In the genomic region with DNA sequence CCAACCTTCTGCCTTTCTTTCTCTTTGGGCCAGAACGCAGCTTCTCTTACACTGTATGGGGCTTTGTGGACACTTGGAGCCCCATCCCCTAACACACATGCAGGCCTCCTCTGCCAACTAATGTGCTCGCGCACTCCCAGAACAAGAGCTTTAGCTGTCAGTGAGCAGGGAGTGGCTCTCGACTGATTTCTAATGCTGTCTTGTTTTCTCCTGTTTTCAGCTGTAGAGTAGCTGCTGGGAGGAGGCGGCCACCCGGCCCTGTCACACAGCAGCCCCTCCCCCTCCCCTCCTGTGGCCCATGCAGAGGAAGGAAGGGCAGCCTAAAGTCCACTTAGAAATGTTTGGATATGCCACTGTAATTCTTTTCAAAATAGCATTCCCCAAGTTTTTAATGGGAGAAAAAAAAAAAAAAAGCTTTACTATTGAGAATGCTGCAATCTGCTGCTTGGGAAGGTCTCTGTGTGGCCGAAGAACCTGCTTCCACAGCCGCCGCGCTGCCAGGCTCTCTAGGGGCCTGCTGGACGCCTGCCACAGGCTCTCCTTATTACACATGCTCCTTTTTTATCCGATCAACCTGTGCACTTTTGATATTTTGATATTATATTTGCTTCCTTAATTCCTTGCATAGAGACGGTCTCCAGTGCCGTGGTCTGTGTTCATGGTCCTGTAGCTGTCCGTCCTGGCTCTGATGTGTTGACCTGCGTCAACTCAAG, we compare ENCODE assay signal across 19 mouse cellular contexts. TPM values are rescaled to one million over a fixed set of nuclear protein-coding genes. Genes with fewer than 3 reads are reported as not detected.
DNase-seq lines count a peak whose midpoint lies in the region; ATAC-seq and TF ChIP-seq lines count a peak whose summit lies in the region.
"Had no signal": no experiment of that assay in that cellular context is flagged by ENCODE, and none has a peak within 500 bp of the region (broad histone marks: within the 10 kb centered on the region; RNA-seq: fewer than 3 reads in every experiment).

No protein-coding gene starts in this region.

- intact Hi-C loops in gastrocnemius, adult 2 months (cut with DNase I), result no loop called here

- H3K4me3 ChIP-seq in gastrocnemius, adult 2 months, result no peak overlapping the region
- H3K4me3 ChIP-seq in kidney, postnatal 0 days (replicated peaks; ENCODE audit: low read depth, low read length), result no peak overlapping the region
- H3K4me3 ChIP-seq in lung, postnatal 0 days (ENCODE audit: low read depth, low read length), result no peak overlapping the region
- no peak overlapping the region for H3K4me3 ChIP-seq in stomach, postnatal 0 days (ENCODE audit: low read depth, low read length)
- H3K4me3 ChIP-seq: embryonic facial prominence, embryonic 13.5 days; midbrain, embryonic 12.5 days; neural tube, embryonic 15.5 days had no signal

- H3K27me3 ChIP-seq in kidney, postnatal 0 days (ENCODE audit: insufficient read depth, low read length), result no peaks in the 10 kb centered on the region
- no peaks in the 10 kb centered on the region for H3K27me3 ChIP-seq in lung, postnatal 0 days (replicated peaks; ENCODE audit: insufficient read depth, low read length)
- H3K27me3 ChIP-seq in stomach, postnatal 0 days (ENCODE audit: control insufficient read depth, insufficient read depth, low read length), result no peaks in the 10 kb centered on the region
- H3K27me3 ChIP-seq: embryonic facial prominence, embryonic 13.5 days; midbrain, embryonic 12.5 days; neural tube, embryonic 15.5 days had no signal

- no peak for TF ChIP-seq CTCF in gastrocnemius, adult 2 months (IDR thresholded peaks at IDR 0.05)
- TF ChIP-seq CTCF in kidney, postnatal 0 days (IDR thresholded peaks at IDR 0.05; ENCODE audit: low read depth), result no peak
- TF ChIP-seq CTCF in lung, postnatal 0 days (IDR thresholded peaks at IDR 0.05), result no peak
- TF ChIP-seq CTCF in stomach, postnatal 0 days (IDR thresholded peaks at IDR 0.05; ENCODE audit: low read depth), result no peak

- TF ChIP-seq EP300 in lung, postnatal 0 days (IDR thresholded peaks at IDR 0.05), result no peak
- TF ChIP-seq EP300 in stomach, postnatal 0 days (optimal IDR thresholded peaks at IDR 0.05), result no peak

- H3K4me2 ChIP-seq in kidney, postnatal 0 days (ENCODE audit: low read length), result no peak overlapping the region
- no peak overlapping the region for H3K4me2 ChIP-seq in lung, postnatal 0 days (replicated peaks; ENCODE audit: low read depth, low read length)
- no peak overlapping the region for H3K4me2 ChIP-seq in stomach, postnatal 0 days (replicated peaks; ENCODE audit: low read depth)
- H3K4me2 ChIP-seq: embryonic facial prominence, embryonic 13.5 days; midbrain, embryonic 12.5 days; neural tube, embryonic 15.5 days had no signal

- 70% methylated on average over 16 of the region's 16 CpGs for WGBS in kidney, postnatal 0 days
- 58% methylated on average over 16 of the region's 16 CpGs for WGBS in lung, postnatal 0 days
- 71% methylated on average over 16 of the region's 16 CpGs for WGBS in stomach, postnatal 0 days

- DNase-seq in gastrocnemius, adult 2 months, result peak; percentile 14
- no peak for DNase-seq in gastrocnemius, adult 18-20 months (ENCODE audit: low spot score)
- peak; percentile 44 for DNase-seq in kidney, postnatal 0 days (ENCODE audit: low spot score)
- DNase-seq in kidney, adult 18-20 months, result no peak
- peak; percentile 45 for DNase-seq in lung, postnatal 0 days (ENCODE audit: low spot score)
- DNase-seq in lung, postnatal 36 days, result no peak
- no peak for DNase-seq in stomach, postnatal 0 days (ENCODE audit: low spot score)
- no peak for DNase-seq in testis, postnatal 10 days (ENCODE audit: low spot score)
- DNase-seq: cerebellum, adult 9-10 months; heart, adult 18-20 months; heart, postnatal 36 days; left cerebral cortex, postnatal 4 days; thymus, postnatal 4 days had no signal

- no peak for ATAC-seq in kidney, postnatal 0 days (replicated peaks; ENCODE audit: low FRiP score, low read depth)
- ATAC-seq in lung, postnatal 0 days, result peak; percentile 32
- ATAC-seq in stomach, postnatal 0 days (ENCODE audit: low FRiP score, low TSS enrichment), result peak; percentile 28; the same call in 1 of the 2 replicates
- ATAC-seq: forebrain, embryonic 16.5 days; hindbrain, postnatal 0 days had no signal

- H3K9me3 ChIP-seq in kidney, postnatal 0 days (replicated peaks; ENCODE audit: low read length), result no peaks in the 10 kb centered on the region
- H3K9me3 ChIP-seq in lung, postnatal 0 days (ENCODE audit: low read length), result no peaks in the 10 kb centered on the region
- H3K9me3 ChIP-seq in stomach, postnatal 0 days (ENCODE audit: control insufficient read depth, low read length), result no peaks in the 10 kb centered on the region
- H3K9me3 ChIP-seq: embryonic facial prominence, embryonic 13.5 days; midbrain, embryonic 12.5 days; neural tube, embryonic 15.5 days had no signal

- H3K36me3 ChIP-seq in kidney, postnatal 0 days (ENCODE audit: insufficient read depth, low read length), result peaks cover 50% of the 10 kb centered on the region
- H3K36me3 ChIP-seq in lung, postnatal 0 days (ENCODE audit: insufficient read depth, low read length), result peaks cover 42% of the 10 kb centered on the region
- H3K36me3 ChIP-seq in stomach, postnatal 0 days (ENCODE audit: control insufficient read depth, insufficient read depth, low read length), result peaks cover 22% of the 10 kb centered on the region

- H3K9ac ChIP-seq in kidney, postnatal 0 days (ENCODE audit: low read depth, low read length), result no peak overlapping the region
- H3K9ac ChIP-seq in lung, postnatal 0 days (replicated peaks; ENCODE audit: low read depth), result no peak overlapping the region
- no peak overlapping the region for H3K9ac ChIP-seq in stomach, postnatal 0 days (ENCODE audit: low read length)
- H3K9ac ChIP-seq: embryonic facial prominence, embryonic 13.5 days; liver, embryonic 14.5 days; midbrain, embryonic 12.5 days; neural tube, embryonic 15.5 days had no signal

- no peaks in the 10 kb centered on the region for H3K4me1 ChIP-seq in kidney, postnatal 0 days (replicated peaks; ENCODE audit: insufficient read depth, low read length)
- H3K4me1 ChIP-seq in lung, postnatal 0 days (ENCODE audit: insufficient read depth, low read depth, low read length), result no peaks in the 10 kb centered on the region
- no peaks in the 10 kb centered on the region for H3K4me1 ChIP-seq in stomach, postnatal 0 days (replicated peaks; ENCODE audit: control insufficient read depth, insufficient read depth)
- H3K4me1 ChIP-seq: midbrain, embryonic 12.5 days; neural tube, embryonic 15.5 days had no signal

- no peak overlapping the region for H3K27ac ChIP-seq in gastrocnemius, adult 2 months
- no peak overlapping the region; the same call in 1 of the 2 replicates for H3K27ac ChIP-seq in kidney, postnatal 0 days
- 0 out of 2 replicates have a peak overlapping the region, but pooled peaks have one; percentile 14 for H3K27ac ChIP-seq in lung, postnatal 0 days (ENCODE audit: low read length)
- no peak overlapping the region for H3K27ac ChIP-seq in stomach, postnatal 0 days (replicated peaks)
- H3K27ac ChIP-seq: embryonic facial prominence, embryonic 13.5 days; hindbrain, postnatal 0 days; liver, embryonic 14.5 days; midbrain, embryonic 12.5 days; neural tube, embryonic 15.5 days had no signal

RNA-seq across cellular contexts. Expression of a gene that starts 36.1 kb away (rescaled TPM):
- 1 to 10 TPM; 5.6 to 6.3 TPM for total RNA-seq in gastrocnemius, adult 2 months (2021)
- total RNA-seq in gastrocnemius, adult 18-20 months (2021), result 1 to 10 TPM; 5.9 to 6.6 TPM
- polyA plus RNA-seq in kidney, postnatal 0 days (2015; fragmentation: Nextera tagmentation; extraction: Ambion mirVana), result 13.5 and 14.3 TPM in 2 replicates
- polyA plus RNA-seq in lung, postnatal 0 days (2015; fragmentation: Nextera tagmentation; extraction: Ambion mirVana), result 12.0 and 12.6 TPM in 2 replicates
- polyA plus RNA-seq in stomach, postnatal 0 days (2015; fragmentation: Nextera tagmentation; extraction: Ambion mirVana), result 22.1 and 23.4 TPM in 2 replicates

RNA-seq across cellular contexts. Expression of a gene that starts 43.5 kb away (rescaled TPM):
- total RNA-seq in gastrocnemius, adult 2 months (2021), result 10 to 100 TPM; 26.0 to 28.5 TPM
- 10 to 100 TPM; 23.4 to 28.6 TPM for total RNA-seq in gastrocnemius, adult 18-20 months (2021)
- 23.1 and 23.4 TPM in 2 replicates for polyA plus RNA-seq in kidney, postnatal 0 days (2015; fragmentation: Nextera tagmentation; extraction: Ambion mirVana)
- polyA plus RNA-seq in lung, postnatal 0 days (2015; fragmentation: Nextera tagmentation; extraction: Ambion mirVana), result 32.5 and 40.2 TPM in 2 replicates
- 19.6 TPM in 2 replicates for polyA plus RNA-seq in stomach, postnatal 0 days (2015; fragmentation: Nextera tagmentation; extraction: Ambion mirVana)

Comparison
In these comparisons a context has a peak if more than half of its experiments do, and no peak if none do; other contexts are left out.
1. DNase-seq: peak in gastrocnemius, adult 2 months (single experiment), kidney, postnatal 0 days (single experiment) and lung, postnatal 0 days (single experiment); none in gastrocnemius, adult 18-20 months (single experiment), kidney, adult 18-20 months (single experiment), lung, postnatal 36 days (single experiment), stomach, postnatal 0 days (single experiment) and testis, postnatal 10 days (single experiment).